Mouse (Mus musculus): ENCODE measurements around the gene Bms1.

Bms1 gene

GRCm38 (mm10) chr6:118366196-118366595 lies 53.1 kb downstream of the Bms1 start:
- no peak for DNase-seq (ENCODE audit: extremely low spot score, low spot score)

DNA sequence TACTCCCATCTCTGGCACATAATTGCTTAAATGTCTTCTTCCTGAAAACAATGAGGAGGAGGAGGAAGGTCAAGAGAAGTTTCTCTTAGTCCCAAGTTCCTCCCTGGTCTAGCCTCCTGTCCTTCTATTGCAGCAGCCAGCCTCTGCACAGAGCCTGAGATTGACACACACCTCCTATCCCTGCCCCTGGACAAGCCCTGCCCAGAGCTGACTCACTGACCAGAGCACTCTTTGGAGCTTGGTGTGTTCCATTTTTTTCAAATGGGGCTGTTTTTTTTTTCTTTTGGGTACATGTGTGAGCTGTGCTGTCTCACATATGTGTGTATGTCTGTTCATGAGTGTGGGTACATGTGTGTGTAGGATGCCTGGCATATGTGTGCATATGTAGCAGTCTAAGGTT lies 53.5 kb downstream of the Bms1 start:
- DNase-seq (ENCODE audit: extremely low spot score, low spot score) = no peak

DNA sequence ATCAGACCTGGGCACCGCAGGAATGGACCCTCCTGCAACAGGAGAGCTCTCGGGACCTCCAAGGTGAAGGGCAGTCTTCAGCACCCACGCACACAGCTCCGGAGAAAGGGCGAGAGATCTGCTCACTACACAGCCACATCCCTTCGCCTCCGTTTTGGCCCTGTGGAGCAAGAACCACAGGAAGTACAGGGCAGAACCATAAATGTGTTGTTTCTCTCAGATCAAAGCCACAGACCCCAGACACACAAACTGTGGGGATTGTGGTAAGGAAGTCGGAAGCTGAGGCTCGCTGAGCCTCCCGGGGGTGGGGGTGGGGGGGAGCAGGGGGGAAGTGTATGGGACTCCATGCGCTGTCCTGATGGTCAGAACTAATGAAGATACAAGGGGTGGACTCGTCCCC lies 68.9 kb downstream of the Bms1 start:
- DNase-seq (ENCODE audit: extremely low spot score, low spot score) = no peak

DNA sequence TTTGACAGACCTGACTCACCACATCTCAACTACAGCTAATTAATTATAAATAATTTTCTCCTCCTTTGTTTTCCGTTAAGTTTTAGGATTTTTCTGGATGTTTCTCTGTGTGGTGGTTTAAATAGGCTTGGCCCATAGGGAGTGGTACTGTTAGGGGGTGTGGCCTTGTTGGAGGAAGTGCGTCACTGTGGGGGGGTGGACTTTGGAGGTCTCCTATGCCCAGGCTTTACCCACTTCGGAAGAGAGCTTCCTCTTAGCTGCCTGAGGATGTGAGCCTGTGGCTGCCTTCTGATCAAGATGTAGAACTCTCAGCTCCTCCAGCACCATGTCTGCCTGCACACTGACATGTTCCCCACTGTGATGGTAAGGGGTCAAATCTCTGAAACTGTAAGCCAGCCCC lies 71.1 kb downstream of the Bms1 start:
- DNase-seq (ENCODE audit: extremely low spot score, low spot score) = no peak

- DNase-seq (ENCODE audit: extremely low spot score, low spot score) = no peak
These were observed 72.0 kb downstream of the Bms1 start for GRCm38 (mm10) chr6:118347291-118347690.

GRCm38 (mm10) chr6:118341861-118342485 lies 77.3 kb downstream of the Bms1 start:
- DNase-seq (ENCODE audit: extremely low spot score, low spot score) = no peak

DNA sequence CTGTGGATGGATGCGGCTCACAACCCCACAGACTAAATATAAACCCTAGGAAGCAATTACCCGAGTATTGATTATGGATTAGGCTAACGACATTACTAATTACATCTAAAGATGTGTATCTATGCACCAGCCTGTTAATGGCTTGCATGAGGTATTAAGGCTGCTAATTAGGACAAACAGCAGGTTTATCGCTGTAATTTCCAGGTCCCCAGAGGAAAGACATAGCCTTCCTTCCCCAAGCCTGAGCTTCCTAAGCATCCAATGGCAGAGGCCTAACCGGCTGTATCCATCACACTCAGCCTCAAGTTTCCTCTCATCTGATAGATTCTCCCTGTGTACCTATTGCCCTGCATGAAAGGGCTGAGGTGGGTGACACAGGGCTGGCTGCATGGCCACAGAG lies 81.6 kb downstream of the Bms1 start:
- no peak for DNase-seq (ENCODE audit: extremely low spot score, low spot score)

- no peak for DNase-seq (ENCODE audit: extremely low spot score, low spot score)
These were observed 82.5 kb downstream of the Bms1 start for GRCm38 (mm10) chr6:118336541-118337480.

DNA sequence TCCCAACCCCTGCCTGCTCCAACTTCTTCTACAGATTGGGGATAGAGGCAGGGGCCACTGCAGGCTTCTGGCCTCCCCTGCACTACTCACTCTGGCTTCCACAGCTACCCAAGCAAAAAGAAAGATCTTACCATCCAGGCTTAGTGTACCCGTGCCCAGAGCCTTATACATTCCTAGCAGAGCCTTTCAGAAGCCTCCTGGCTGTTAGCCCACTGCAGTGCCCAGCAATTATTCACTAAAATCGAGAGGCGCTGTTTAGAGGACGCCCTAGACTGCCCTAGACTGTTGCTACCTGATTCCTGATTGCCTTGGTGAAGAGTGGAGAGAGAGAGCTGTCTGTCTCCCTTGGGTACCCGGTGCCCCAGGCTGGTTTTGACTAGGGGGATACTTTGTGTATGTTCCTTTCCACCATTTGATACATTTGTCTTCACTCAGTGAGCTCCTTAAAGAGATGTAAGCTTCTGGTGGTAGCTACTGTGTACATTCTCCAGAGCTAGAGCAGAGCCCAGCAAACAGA lies 83.3 kb downstream of the Bms1 start:
- no peak for DNase-seq (ENCODE audit: extremely low spot score, low spot score)

GRCm38 (mm10) chr6:118333861-118334260 lies 85.4 kb downstream of the Bms1 start:
- DNase-seq (ENCODE audit: extremely low spot score, low spot score) = no peak

Measured in neural tube, embryonic 10.5 days (tissue).